Mouse (Mus musculus) kidney, adult 2 months (tissue): ENCODE measurements around the gene Mymk. TPM values are rescaled to one million over a fixed set of nuclear protein-coding genes. Genes with fewer than 3 reads are reported as not detected.

Source experiments
- DNase-seq: peaks from one replicate; pipeline ENCODE4 v3.0.0; 2021
- H3K27ac ChIP-seq: fragments of 200-500 bp; 2 replicates; pipeline ENCODE4 v1.5.1; 2012; ENCODE audit warnings: low read depth, low read length, control low read depth, inconsistent platforms; ENCODE audit not compliant: insufficient read depth
- H3K27me3 ChIP-seq: fragments of 200-500 bp; replicated peaks from 2 replicates; pipeline ENCODE4 v1.6.1; 2012; ENCODE audit warnings: mild to moderate bottlenecking, moderate library complexity, low read length, inconsistent platforms; ENCODE audit not compliant: control insufficient read depth, insufficient read depth
- H3K36me3 ChIP-seq: fragments of 200-500 bp; 2 replicates; pipeline ENCODE4 v1.6.1; 2012; ENCODE audit warnings: mild to moderate bottlenecking, moderate library complexity, low read length, inconsistent platforms; ENCODE audit not compliant: control insufficient read depth, insufficient read depth
- H3K4me1 ChIP-seq: fragments of 200-500 bp; 2 replicates; pipeline ENCODE4 v1.6.1; 2011; ENCODE audit warnings: low read length; ENCODE audit not compliant: control insufficient read depth, insufficient read depth
- H3K4me3 ChIP-seq: fragments of 200-500 bp; 2 replicates; pipeline ENCODE4 v1.5.1; 2011; ENCODE audit warnings: mild to moderate bottlenecking, low read depth, low read length, control low read depth; ENCODE audit not compliant: insufficient read depth
- CTCF ChIP-seq: fragments of 200-500 bp; conservative IDR thresholded peaks from 2 replicates; pipeline ENCODE4 v1.5.1; 2011; ENCODE audit warnings: low read depth, mild to moderate bottlenecking, control low read depth, low read length, moderate library complexity, mixed read lengths; ENCODE audit not compliant: insufficient read depth, insufficient read length
- POLR2A ChIP-seq: fragments of 200-500 bp; IDR thresholded peaks from one replicate; pipeline ENCODE4 v1.6.1; 2011; ENCODE audit warnings: low read depth, low read length, control low read depth
- WGBS: fragments of 180-500 bp; shearing (Covaris S2); methylation state at CpG from one replicate; pipeline ENCODE4 v1.1.7; 2018; 5-methylcytosine and 5-hydroxymethylcytosine counted together
- polyA plus RNA-seq: library from polyadenylated mRNA; depleted of rRNA; stranded (reverse); fragments of >200 nt; gene quantifications from 2 replicates; pipeline ENCODE4 v1.2.3, GENCODE M21; 2012

Mymk gene
- polyA plus RNA-seq, 1 experiment: 0.09 TPM

GRCm38 (mm10) chr2:27079649-27080048 lies 7.7 kb upstream of the Mymk start:
- Histone ChIP-seq H3K4me3 (peak overlapping the region; percentile 44), H3K27ac (peak overlapping the region; percentile 57), H3K4me1 (peaks cover 8% of the 10 kb centered on the region; the same call in 1 of the 2 replicates), H3K36me3 (no peaks in the 10 kb centered on the region), H3K27me3 (no peaks in the 10 kb centered on the region)
- DNase-seq: peak; percentile 68
- TF ChIP-seq CTCF: no peak
- no peak for TF ChIP-seq POLR2A
- WGBS: 54% methylated on average over 2 of the region's 2 CpGs

GRCm38 (mm10) chr2:27079152-27079584 lies 7.2 kb upstream of the Mymk start, which contains the start of gene Adamtsl2:
Adamtsl2 (plus strand) TSS chr2:27079379.
- peak; percentile 92 for DNase-seq
- H3K36me3 ChIP-seq: no peaks in the 10 kb centered on the region
- no peaks in the 10 kb centered on the region for H3K27me3 ChIP-seq
- peak within 1 kb of the TSS; percentile 44 for H3K4me3 ChIP-seq
- WGBS: under 1% methylated on average over 10 of the region's 10 CpGs
- TF ChIP-seq POLR2A (peak; percentile 38), CTCF (no peak)
- H3K27ac ChIP-seq: peak within 1 kb of the TSS; percentile 57
- peaks cover 11% of the 10 kb centered on the region; the same call in 1 of the 2 replicates for H3K4me1 ChIP-seq

GRCm38 (mm10) chr2:27078312-27078711 lies 6.3 kb upstream of the Mymk start:
- no peaks in the 10 kb centered on the region for H3K27me3 ChIP-seq
- H3K4me3 ChIP-seq: no peak overlapping the region
- no peak for TF ChIP-seq CTCF
- no peak for TF ChIP-seq POLR2A
- no peaks in the 10 kb centered on the region for H3K36me3 ChIP-seq
- no peak for DNase-seq
- peaks cover 11% of the 10 kb centered on the region; the same call in 1 of the 2 replicates for H3K4me1 ChIP-seq
- 42% methylated on average over 2 of the region's 2 CpGs for WGBS
- H3K27ac ChIP-seq: no peak overlapping the region

GRCm38 (mm10) chr2:27077655-27078244 lies 5.8 kb upstream of the Mymk start:
- H3K36me3 ChIP-seq: no peaks in the 10 kb centered on the region
- H3K4me1 ChIP-seq: peaks cover 11% of the 10 kb centered on the region; the same call in 1 of the 2 replicates
- DNase-seq: no peak
- no peak overlapping the region for H3K4me3 ChIP-seq
- 60% methylated on average over 10 of the region's 10 CpGs for WGBS
- H3K27ac ChIP-seq: no peak overlapping the region
- TF ChIP-seq CTCF (peak; percentile 27; the same call in 1 of the 2 replicates), POLR2A (no peak)
- H3K27me3 ChIP-seq: no peaks in the 10 kb centered on the region

- Histone ChIP-seq H3K4me1 (peaks cover 11% of the 10 kb centered on the region; the same call in 1 of the 2 replicates), H3K36me3 (no peaks in the 10 kb centered on the region), H3K4me3 (no peak overlapping the region), H3K27ac (no peak overlapping the region), H3K27me3 (no peaks in the 10 kb centered on the region)
- peak; percentile 62 for DNase-seq
- TF ChIP-seq CTCF (peak; percentile 71), POLR2A (no peak)
- WGBS: 65% methylated on average over 3 of the region's 3 CpGs
Observed at GRCm38 (mm10) chr2:27075485-27075884, 3.5 kb upstream of the Mymk start.

GRCm38 (mm10) chr2:27074804-27075203 lies 2.8 kb upstream of the Mymk start:
- H3K4me1 ChIP-seq: peaks cover 11% of the 10 kb centered on the region; the same call in 1 of the 2 replicates
- WGBS: 19% methylated on average over 4 of the region's 4 CpGs
- no peaks in the 10 kb centered on the region for H3K36me3 ChIP-seq
- no peak for TF ChIP-seq CTCF
- DNase-seq: peak; percentile 80
- no peak overlapping the region for H3K4me3 ChIP-seq
- H3K27me3 ChIP-seq: no peaks in the 10 kb centered on the region
- no peak overlapping the region; the same call in 1 of the 2 replicates for H3K27ac ChIP-seq

- Histone ChIP-seq H3K27me3 (no peaks in the 10 kb centered on the region), H3K36me3 (no peaks in the 10 kb centered on the region), H3K27ac (no peak overlapping the region), H3K4me1 (peaks cover 6% of the 10 kb centered on the region; the same call in 1 of the 2 replicates), H3K4me3 (no peak overlapping the region)
- no peak for DNase-seq
- 73% methylated on average over 4 of the region's 4 CpGs for WGBS
- TF ChIP-seq POLR2A: no peak
- no peak for TF ChIP-seq CTCF
Observed at GRCm38 (mm10) chr2:27073407-27073806, 1.4 kb upstream of the Mymk start.
